Mouse (Mus musculus) MEL (cell line): Measurements from ENCODE around the gene Ntf5. TPM values are rescaled to one million over a fixed set of nuclear protein-coding genes. Genes with fewer than 3 reads are reported as not detected.

Experiments used
- DNase-seq: peaks from one replicate; pipeline ENCODE4 v3.0.0; 2011; ENCODE audit warnings: low read depth, low spot score
- H3K27ac ChIP-seq: 2 replicates; pipeline ENCODE4 v1.5.1; 2012; ENCODE audit warnings: low read depth, mild to moderate bottlenecking, control low read depth, low read length, moderate library complexity; ENCODE audit not compliant: control insufficient read depth
- H3K27me3 ChIP-seq, 2 experiments: fragments of 150-350 bp in 1 of 2; sonication (generic) in 1 of 2; 2 replicates each; pipeline ENCODE4 v1.6.1; 2012; ENCODE audit warnings: low read length in 2 of 2, mild to moderate bottlenecking in 2 of 2, improper control_type of control experiment in 1 of 2, moderate library complexity in 1 of 2; ENCODE audit not compliant: insufficient read depth in 2 of 2, control insufficient read depth in 1 of 2
- H3K36me3 ChIP-seq, 2 experiments: 2 replicates each; pipeline ENCODE4 v1.6.1; 2012 to 2014; ENCODE audit warnings: low read length in 2 of 2, improper control_type of control experiment in 1 of 2, inconsistent platforms in 1 of 2, mild to moderate bottlenecking in 1 of 2; ENCODE audit not compliant: insufficient read depth in 2 of 2, control insufficient read depth in 1 of 2
- H3K4me1 ChIP-seq, 2 experiments: fragments of 150-350 bp in 1 of 2; sonication (generic) in 1 of 2; 2 replicates each; pipeline ENCODE4 v1.6.1; 2012; ENCODE audit warnings: low read length in 2 of 2, improper control_type of control experiment in 1 of 2, mild to moderate bottlenecking in 1 of 2; ENCODE audit not compliant: insufficient read depth in 2 of 2, control insufficient read depth in 1 of 2
- H3K4me3 ChIP-seq, 2 experiments: fragments of 150-350 bp in 1 of 2; sonication (generic) in 1 of 2; 2 replicates each; pipeline ENCODE4 v1.5.1; 2012; ENCODE audit warnings: low read depth in 2 of 2, low read length in 2 of 2, mild to moderate bottlenecking in 2 of 2, moderate library complexity in 2 of 2, control low read depth in 1 of 2, improper control_type of control experiment in 1 of 2; ENCODE audit not compliant: control insufficient read depth in 1 of 2, insufficient read depth in 1 of 2
- H3K79me2 ChIP-seq: 2 replicates; pipeline ENCODE4 v1.6.1; 2012; ENCODE audit warnings: mild to moderate bottlenecking, low read length, moderate library complexity; ENCODE audit not compliant: control insufficient read depth, poor library complexity, insufficient read depth
- H3K9ac ChIP-seq: 2 replicates; pipeline ENCODE4 v1.6.1; 2012; ENCODE audit warnings: low read depth, mild to moderate bottlenecking, control low read depth, low read length, moderate library complexity; ENCODE audit not compliant: control insufficient read depth, poor library complexity, severe bottlenecking
- H3K9me3 ChIP-seq: fragments of 150-350 bp; sonication (generic); replicated peaks from 2 replicates; pipeline ENCODE4 v1.6.1; 2012; ENCODE audit warnings: mild to moderate bottlenecking, low read length, improper control_type of control experiment, moderate library complexity; ENCODE audit not compliant: insufficient read depth
- CTCF ChIP-seq, 3 experiments: IDR thresholded peaks in 2 of 3; conservative IDR thresholded peaks in 1 of 3; 2 replicates each; pipeline ENCODE4 v1.5.1; 2011 to 2012; ENCODE audit warnings: low read length in 3 of 3, low read depth in 2 of 3, mild to moderate bottlenecking in 2 of 3, improper control_type of control experiment in 1 of 3, inconsistent platforms in 1 of 3, mixed read lengths in 1 of 3, moderate library complexity in 1 of 3; ENCODE audit not compliant: control insufficient read depth in 1 of 3, insufficient read depth in 1 of 3, poor library complexity in 1 of 3, severe bottlenecking in 1 of 3
- ELF1 ChIP-seq: IDR thresholded peaks from 2 replicates; pipeline ENCODE4 v1.6.1; 2014; ENCODE audit warnings: low read depth, mild to moderate bottlenecking, inconsistent platforms, low read length, improper control_type of control experiment, moderate library complexity
- ETS1 ChIP-seq: IDR thresholded peaks from 2 replicates; pipeline ENCODE4 v1.6.1; 2012; ENCODE audit warnings: low read depth, mild to moderate bottlenecking, inconsistent platforms, low read length, improper control_type of control experiment, moderate library complexity
- GATA1 ChIP-seq: IDR thresholded peaks from 2 replicates; pipeline ENCODE4 v1.6.1; 2011; ENCODE audit warnings: low read depth, low read length, improper control_type of control experiment
- MAX ChIP-seq: IDR thresholded peaks from 2 replicates; pipeline ENCODE4 v1.6.1; 2011; ENCODE audit warnings: low read length, improper control_type of control experiment
- MAZ ChIP-seq: IDR thresholded peaks from 2 replicates; pipeline ENCODE4 v1.6.1; 2012; ENCODE audit warnings: low read depth, mild to moderate bottlenecking, inconsistent platforms, low read length, improper control_type of control experiment
- MEF2A ChIP-seq: IDR thresholded peaks from 2 replicates; pipeline ENCODE4 v1.6.1; 2014; ENCODE audit warnings: low read depth, mild to moderate bottlenecking, inconsistent platforms, low read length, improper control_type of control experiment; ENCODE audit not compliant: poor library complexity, insufficient replicate concordance, severe bottlenecking; ENCODE audit errors: extremely low read depth
- MXI1 ChIP-seq: IDR thresholded peaks from 2 replicates; pipeline ENCODE4 v1.6.1; 2011; ENCODE audit warnings: mild to moderate bottlenecking, low read depth, low read length, improper control_type of control experiment
- MYB ChIP-seq: IDR thresholded peaks from 2 replicates; pipeline ENCODE4 v1.6.1; 2011; ENCODE audit warnings: mild to moderate bottlenecking, low read depth, low read length, improper control_type of control experiment
- POLR2AphosphoS5 ChIP-seq: IDR thresholded peaks from 2 replicates; pipeline ENCODE4 v1.6.1; 2012; ENCODE audit warnings: low read depth, borderline replicate concordance, mild to moderate bottlenecking, inconsistent platforms, low read length, moderate library complexity, mixed read lengths
- RAD21 ChIP-seq: IDR thresholded peaks from 2 replicates; pipeline ENCODE4 v1.6.1; 2011; ENCODE audit warnings: mild to moderate bottlenecking, low read depth, low read length, improper control_type of control experiment
- RCOR1 ChIP-seq: IDR thresholded peaks from 2 replicates; pipeline ENCODE4 v1.6.1; 2012; ENCODE audit warnings: low read depth, mild to moderate bottlenecking, inconsistent platforms, low read length, improper control_type of control experiment
- TAL1 ChIP-seq: IDR thresholded peaks from 2 replicates; pipeline ENCODE4 v1.6.1; 2012; ENCODE audit warnings: mild to moderate bottlenecking, inconsistent platforms, low read length, moderate library complexity, mixed read lengths
- TBP ChIP-seq: IDR thresholded peaks from 2 replicates; pipeline ENCODE4 v1.8.0; 2011; ENCODE audit warnings: low read depth, low read length, improper control_type of control experiment
- UBTF ChIP-seq: IDR thresholded peaks from 2 replicates; pipeline ENCODE4 v1.6.1; 2012; ENCODE audit warnings: low read depth, mild to moderate bottlenecking, inconsistent platforms, low read length, improper control_type of control experiment, moderate library complexity, borderline replicate concordance; ENCODE audit not compliant: insufficient read depth
- USF1 ChIP-seq: IDR thresholded peaks from 2 replicates; pipeline ENCODE4 v1.6.1; 2014; ENCODE audit warnings: low read depth, mild to moderate bottlenecking, inconsistent platforms, low read length, improper control_type of control experiment, moderate library complexity
- ZC3H11A ChIP-seq: IDR thresholded peaks from 2 replicates; pipeline ENCODE4 v1.6.1; 2012; ENCODE audit warnings: low read depth, mild to moderate bottlenecking, inconsistent platforms, low read length, improper control_type of control experiment
- ZMIZ1 ChIP-seq: IDR thresholded peaks from 2 replicates; pipeline ENCODE4 v1.6.1; 2012; ENCODE audit warnings: low read depth, mild to moderate bottlenecking, inconsistent platforms, low read length, improper control_type of control experiment, moderate library complexity
- polyA plus RNA-seq, 2 experiments: library from polyadenylated mRNA; stranded (reverse) in 1 of 2; unstranded in 1 of 2; fragments of >175 nt in 1 of 2; fragments of >200 nt in 1 of 2; gene quantifications; 2 replicates each; pipeline versions ENCODE4 v1.2.1 to v1.2.4; 2012; ENCODE audit warnings: low replicate concordance in 2 of 2, low read depth in 1 of 2; ENCODE audit not compliant: insufficient read length in 2 of 2, insufficient read depth in 1 of 2, missing spikeins in 1 of 2
- total RNA-seq: library from RNA; depleted of rRNA; stranded (reverse); fragments of 300-350 nt; gene quantifications from 2 replicates; pipeline ENCODE4 v1.2.3, GENCODE M21; 2012

The Ntf5 gene
- total and polyA plus RNA-seq, 3 experiments, result 0.54 to 1.9 TPM; not detected in 1

GRCm38 (mm10) chr7:45436444-45436843 lies 22.9 kb downstream of the Ntf5 start:
- H3K36me3 ChIP-seq, result peaks cover 6 to 8% of the 10 kb centered on the region in 2 experiments; a peak in 3 of 4 replicates
- TF ChIP-seq ZMIZ1 (no peak), RAD21 (no peak), MXI1 (no peak), RCOR1 (no peak), MEF2A (no peak), MYB (no peak), TAL1 (no peak), ETS1 (no peak)
- TF ChIP-seq, all 39 proteins: peak for 0
- no peak for DNase-seq
- H3K27me3 ChIP-seq, result no peaks in the 10 kb centered on the region
- H3K79me2 ChIP-seq, result peaks cover 33% of the 10 kb centered on the region
- H3K27ac ChIP-seq, result no peak overlapping the region
- no peaks in the 10 kb centered on the region for H3K9me3 ChIP-seq
- H3K9ac ChIP-seq, result no peak overlapping the region
- H3K4me1 ChIP-seq, result peaks cover 0 to 9% of the 10 kb centered on the region in 2 experiments; a peak in 3 of 4 replicates
- no peak overlapping the region for H3K4me3 ChIP-seq

GRCm38 (mm10) chr7:45437046-45437445 lies 23.6 kb downstream of the Ntf5 start:
- Histone ChIP-seq H3K9ac (no peak overlapping the region), H3K27ac (no peak overlapping the region), H3K4me3 (no peak overlapping the region), H3K4me1 (peaks cover 0 to 9% of the 10 kb centered on the region in 2 experiments; a peak in 3 of 4 replicates), H3K36me3 (peaks cover under 1 to 8% of the 10 kb centered on the region in 2 experiments; a peak in 3 of 4 replicates), H3K9me3 (no peaks in the 10 kb centered on the region), H3K27me3 (no peaks in the 10 kb centered on the region), H3K79me2 (peaks cover 28% of the 10 kb centered on the region)
- no peak for TF ChIP-seq MAZ
- TF ChIP-seq GATA1, result no peak
- TF ChIP-seq ELF1, result no peak
- no peak for TF ChIP-seq TBP
- no peak for TF ChIP-seq USF1
- no peak for TF ChIP-seq POLR2AphosphoS5
- TF ChIP-seq ZC3H11A, result no peak
- TF ChIP-seq MAX, result no peak
- TF ChIP-seq UBTF, result no peak
- TF ChIP-seq CTCF (IDR thresholded peaks at IDR 0.05 in 2 of 3, conservative IDR thresholded peaks at IDR 0.05 in 1 of 3; ENCODE audit: control insufficient read depth in 1 of 3, insufficient read depth in 1 of 3, low read depth in 2 of 3, low read length in 3 of 3, poor library complexity in 1 of 3, severe bottlenecking in 1 of 3), result no peak
- no peak for DNase-seq
